Mouse (Mus musculus) intestine, postnatal 0 days (tissue): Measurements from ENCODE around the gene Ywhaq. TPM values are rescaled to one million over a fixed set of nuclear protein-coding genes. Genes with fewer than 3 reads are reported as not detected.

Experiments used
- ATAC-seq: fragments of 200-750 bp; cut with Nextera tagmentation; 2 replicates; pipeline ENCODE4 v1.8.0; 2017; ENCODE audit warnings: mild to moderate bottlenecking, moderate TSS enrichment, moderate library complexity
- H3K27ac ChIP-seq: fragments of 300-500 bp; sonication (generic); 2 replicates; pipeline ENCODE4 v1.5.1; 2014; ENCODE audit warnings: mild to moderate bottlenecking, low read depth, low read length, moderate library complexity
- H3K27me3 ChIP-seq: fragments of 300-500 bp; sonication (generic); replicated peaks from 2 replicates; pipeline ENCODE4 v1.6.1; 2014; ENCODE audit warnings: low read length, mixed read lengths; ENCODE audit not compliant: control insufficient read depth, insufficient read depth
- H3K36me3 ChIP-seq: fragments of 300-500 bp; sonication (generic); 2 replicates; pipeline ENCODE4 v1.6.1; 2014; ENCODE audit warnings: mild to moderate bottlenecking, moderate library complexity; ENCODE audit not compliant: control insufficient read depth, insufficient read depth
- H3K4me1 ChIP-seq: fragments of 300-500 bp; sonication (generic); replicated peaks from 2 replicates; pipeline ENCODE4 v1.6.1; 2014; ENCODE audit warnings: antibody characterized with exemption, low read length, mixed read lengths; ENCODE audit not compliant: control insufficient read depth, insufficient read depth
- H3K4me2 ChIP-seq: fragments of 300-500 bp; sonication (generic); replicated peaks from 2 replicates; pipeline ENCODE4 v1.6.1; 2014; ENCODE audit warnings: low read depth, mild to moderate bottlenecking, moderate library complexity
- H3K4me3 ChIP-seq: fragments of 300-500 bp; sonication (generic); 2 replicates; pipeline ENCODE4 v1.5.1; 2014; ENCODE audit warnings: low read depth, low read length
- H3K9ac ChIP-seq: fragments of 300-500 bp; sonication (generic); 2 replicates; pipeline ENCODE4 v1.6.1; 2014; ENCODE audit warnings: mild to moderate bottlenecking, low read depth, low read length
- H3K9me3 ChIP-seq: fragments of 300-500 bp; sonication (generic); 2 replicates; pipeline ENCODE4 v1.6.1; 2016; ENCODE audit warnings: mixed run types; ENCODE audit not compliant: control insufficient read depth
- CTCF ChIP-seq: sonication (generic); IDR thresholded peaks from 2 replicates; pipeline ENCODE4 v1.5.1; 2016; ENCODE audit warnings: low read depth, mild to moderate bottlenecking, control low read depth, antibody characterized with exemption, moderate library complexity
- WGBS: fragments of 180-500 bp; shearing (Covaris S2); extraction: QIAGEN DNeasy Blood & Tissue Kit; methylation state at CpG from one replicate; pipeline ENCODE4 v1.1.7; 2014; 5-methylcytosine and 5-hydroxymethylcytosine counted together
- polyA plus RNA-seq: library from polyadenylated mRNA; unstranded; fragments of >200 nt; fragmentation: Nextera tagmentation; extraction: Ambion mirVana; gene quantifications from 2 replicates; pipeline ENCODE4 v1.2.1, GENCODE M21; 2015

Ywhaq gene
- polyA plus RNA-seq, 1 experiment from 2014 or later: 235 TPM

- Histone ChIP-seq H3K4me3 (no peak overlapping the region), H3K4me1 (no peaks in the 10 kb centered on the region), H3K27ac (no peak overlapping the region), H3K9me3 (no peaks in the 10 kb centered on the region), H3K9ac (no peak overlapping the region), H3K4me2 (no peak overlapping the region), H3K27me3 (no peaks in the 10 kb centered on the region), H3K36me3 (peaks cover 37% of the 10 kb centered on the region)
- no peak for ATAC-seq
- TF ChIP-seq CTCF: no peak
- WGBS: 85% methylated on average over 7 of the region's 7 CpGs
These were observed 70.5 kb downstream of the Ywhaq start for GRCm38 (mm10) chr12:21346972-21347371.

- Histone ChIP-seq H3K36me3 (peaks cover 32% of the 10 kb centered on the region), H3K27ac (no peak overlapping the region), H3K4me1 (no peaks in the 10 kb centered on the region), H3K4me3 (no peak overlapping the region), H3K9me3 (no peaks in the 10 kb centered on the region), H3K27me3 (no peaks in the 10 kb centered on the region), H3K9ac (no peak overlapping the region), H3K4me2 (no peak overlapping the region)
- WGBS: 98% methylated on average over 5 of the region's 5 CpGs
- no peak for TF ChIP-seq CTCF
- ATAC-seq: no peak
These were observed 76.8 kb downstream of the Ywhaq start for GRCm38 (mm10) chr12:21340674-21341073.

Other genes starting within 250 kb of the Ywhaq start
- 41.6 and 44.3 TPM in 2 replicates for gene Cpsf3, start 132.2 kb downstream of the Ywhaq start, polyA plus RNA-seq
- gene Itgb1bp1, start 131.4 kb downstream of the Ywhaq start, polyA plus RNA-seq: 31.1 and 34.4 TPM in 2 replicates
- gene Iah1, start 101.2 kb downstream of the Ywhaq start, polyA plus RNA-seq: 91.3 and 111 TPM in 2 replicates
- 11.2 and 11.8 TPM in 2 replicates for gene Adam17, start 44.0 kb downstream of the Ywhaq start, polyA plus RNA-seq